Comparison of ENCODE assay signal across 8 mouse cellular contexts in genomic region chr7:4995268-4996002, GRCm38 (mm10). TPM values are rescaled to one million over a fixed set of nuclear protein-coding genes. Genes with fewer than 3 reads are reported as not detected.
A peak's percentile ranks its signal among the peaks of the same experiment; 100 is the strongest.
DNase-seq lines count a peak whose midpoint lies in the region; ATAC-seq and TF ChIP-seq lines count a peak whose summit lies in the region.

No protein-coding gene starts in this region.

- H3K27ac ChIP-seq in spleen, adult 2 months (ENCODE audit: insufficient read depth, low read length): no peak overlapping the region
- H3K27ac ChIP-seq in forebrain, embryonic 14.5 days (ENCODE audit: low read depth, low read length): peak overlapping the region; percentile 56; the same call in 1 of the 2 replicates
- no peak overlapping the region for H3K27ac ChIP-seq in limb, embryonic 14.5 days (replicated peaks; ENCODE audit: low read depth, low read length)
- H3K27ac ChIP-seq in stomach, embryonic 15.5 days: peak overlapping the region; percentile 78

- TF ChIP-seq POLR2A in spleen, adult 2 months (IDR thresholded peaks at IDR 0.05; ENCODE audit: low read depth, low read length): no peak
- no peak for TF ChIP-seq POLR2A in limb, embryonic 14.5 days (IDR thresholded peaks at IDR 0.05; ENCODE audit: borderline replicate concordance, extremely low read depth, insufficient read depth, insufficient read length)

- H3K27me3 ChIP-seq in spleen, adult 2 months (ENCODE audit: control insufficient read depth, insufficient read depth, low read length): no peaks in the 10 kb centered on the region
- H3K27me3 ChIP-seq in forebrain, embryonic 14.5 days (replicated peaks; ENCODE audit: control insufficient read depth, insufficient read depth, low read length): no peaks in the 10 kb centered on the region
- peaks cover 16% of the 10 kb centered on the region for H3K27me3 ChIP-seq in limb, embryonic 14.5 days (ENCODE audit: control insufficient read depth, insufficient read depth, low read length)
- no peaks in the 10 kb centered on the region for H3K27me3 ChIP-seq in stomach, embryonic 15.5 days (replicated peaks)

- intact Hi-C loops in gastrocnemius, postnatal 36 days (cut with DNase I): no loop called here

- peak overlapping the region; percentile 69 for H3K4me2 ChIP-seq in forebrain, embryonic 14.5 days (ENCODE audit: low read length)
- H3K4me2 ChIP-seq in limb, embryonic 14.5 days (replicated peaks; ENCODE audit: low read depth, low read length, severe bottlenecking): peak overlapping the region; percentile 81
- H3K4me2 ChIP-seq in stomach, embryonic 15.5 days: peak overlapping the region; percentile 69

- ATAC-seq in forebrain, embryonic 14.5 days: peak; percentile 21
- ATAC-seq in limb, embryonic 14.5 days (ENCODE audit: low FRiP score, low read depth): peak; percentile 66
- ATAC-seq in stomach, embryonic 15.5 days (ENCODE audit: insufficient read depth, low FRiP score, low read depth): no peak; the same call in 1 of the 2 replicates

- DNase-seq in spleen, adult 2 months (ENCODE audit: low read depth in 1 of 2, low spot score in 2 of 2): no peak
- no peak for DNase-seq in spleen, postnatal 36 days (ENCODE audit: low spot score in 2 of 2)
- no peak for DNase-seq in forebrain, embryonic 14.5 days (ENCODE audit: low spot score)
- no peak for DNase-seq in limb, embryonic 14.5 days (ENCODE audit: low spot score)
- no peak for DNase-seq in gastrocnemius, postnatal 36 days
- DNase-seq in left cerebral cortex, adult 9 months (ENCODE audit: low spot score in 2 of 2): no peak
- DNase-seq in thymus, postnatal 25 days: no peak

- H3K4me3 ChIP-seq in spleen, adult 2 months (ENCODE audit: extremely low read depth, insufficient read depth, insufficient read length): peak overlapping the region; percentile 78
- H3K4me3 ChIP-seq in forebrain, embryonic 14.5 days (ENCODE audit: low read depth, low read length): peak overlapping the region; percentile 80
- H3K4me3 ChIP-seq in limb, embryonic 14.5 days (replicated peaks; ENCODE audit: low read length): peak overlapping the region; percentile 55
- peak overlapping the region; percentile 72 for H3K4me3 ChIP-seq in stomach, embryonic 15.5 days (replicated peaks)

- H3K4me1 ChIP-seq in spleen, adult 2 months (ENCODE audit: control insufficient read depth, insufficient read depth, insufficient read length): peaks cover 9% of the 10 kb centered on the region; the same call in 1 of the 2 replicates
- peaks cover 10% of the 10 kb centered on the region for H3K4me1 ChIP-seq in forebrain, embryonic 14.5 days (ENCODE audit: control insufficient read depth, insufficient read depth, low read length)
- peaks cover 17% of the 10 kb centered on the region for H3K4me1 ChIP-seq in limb, embryonic 14.5 days (ENCODE audit: control insufficient read depth, insufficient read depth, low read length)
- peaks cover 19% of the 10 kb centered on the region for H3K4me1 ChIP-seq in stomach, embryonic 15.5 days

- WGBS in spleen, adult 2 months: 13% methylated on average over 19 of the region's 19 CpGs
- 6% methylated on average over 18 of the region's 19 CpGs for WGBS in forebrain, embryonic 14.5 days
- 7% methylated on average over 19 of the region's 19 CpGs for WGBS in limb, embryonic 14.5 days
- 7% methylated on average over 19 of the region's 19 CpGs for WGBS in stomach, embryonic 15.5 days

- peak overlapping the region; percentile 93 for H3K9ac ChIP-seq in forebrain, embryonic 14.5 days (ENCODE audit: low read length)
- peak overlapping the region; percentile 72 for H3K9ac ChIP-seq in limb, embryonic 14.5 days (ENCODE audit: low read depth, low read length, severe bottlenecking)
- peak overlapping the region; percentile 81 for H3K9ac ChIP-seq in stomach, embryonic 15.5 days

- peaks cover 7% of the 10 kb centered on the region for H3K36me3 ChIP-seq in spleen, adult 2 months (ENCODE audit: control insufficient read depth, insufficient read depth, low read length)
- peaks cover 31% of the 10 kb centered on the region for H3K36me3 ChIP-seq in forebrain, embryonic 14.5 days (ENCODE audit: control insufficient read depth, insufficient read depth, low read length)
- peaks cover 24% of the 10 kb centered on the region for H3K36me3 ChIP-seq in limb, embryonic 14.5 days (ENCODE audit: control insufficient read depth, insufficient read depth, low read length)
- peaks cover 20% of the 10 kb centered on the region for H3K36me3 ChIP-seq in stomach, embryonic 15.5 days

- no peak for TF ChIP-seq CTCF in spleen, adult 2 months (IDR thresholded peaks at IDR 0.05; ENCODE audit: extremely low read depth, insufficient read depth, insufficient read length, insufficient replicate concordance)

- H3K9me3 ChIP-seq in forebrain, embryonic 14.5 days (replicated peaks; ENCODE audit: control insufficient read depth, low read length): no peaks in the 10 kb centered on the region
- 0 out of 2 replicates have a peak, but pooled peaks cover 3% of the 10 kb centered on the region for H3K9me3 ChIP-seq in limb, embryonic 14.5 days (ENCODE audit: control insufficient read depth, low read length)
- no peaks in the 10 kb centered on the region for H3K9me3 ChIP-seq in stomach, embryonic 15.5 days

RNA-seq across cellular contexts. Expression of gene Zfp579, which starts 0.5 kb away (rescaled TPM):
- 30.2 and 39.9 TPM in 2 replicates for polyA plus RNA-seq in spleen, adult 2 months (2012; rRNA removed)
- 37.9 and 52.9 TPM in 2 replicates for polyA plus RNA-seq in forebrain, embryonic 14.5 days (2014; fragmentation: Nextera tagmentation; extraction: Ambion mirVana)
- polyA plus RNA-seq in limb, embryonic 14.5 days (2012; rRNA removed): 97.6 and 196 TPM in 2 replicates
- 30.3 and 39.0 TPM in 2 replicates for polyA plus RNA-seq in limb, embryonic 14.5 days (2014; fragmentation: Nextera tagmentation; extraction: Ambion mirVana)
- 32.2 and 34.1 TPM in 2 replicates for polyA plus RNA-seq in stomach, embryonic 15.5 days (2015; fragmentation: Nextera tagmentation; extraction: Ambion mirVana)
- total RNA-seq in gastrocnemius, postnatal 36 days (2021): 1 to 10 TPM; 7.8 to 9.5 TPM

RNA-seq across cellular contexts. Expression of gene Zfp524, which starts 18.8 kb away (rescaled TPM):
- 24.2 and 32.0 TPM in 2 replicates for polyA plus RNA-seq in spleen, adult 2 months (2012; rRNA removed)
- polyA plus RNA-seq in forebrain, embryonic 14.5 days (2014; fragmentation: Nextera tagmentation; extraction: Ambion mirVana): 11.3 and 13.5 TPM in 2 replicates
- polyA plus RNA-seq in limb, embryonic 14.5 days (2012; rRNA removed): 17.0 and 20.9 TPM in 2 replicates
- polyA plus RNA-seq in limb, embryonic 14.5 days (2014; fragmentation: Nextera tagmentation; extraction: Ambion mirVana): 12.1 and 16.7 TPM in 2 replicates
- 16.0 and 16.4 TPM in 2 replicates for polyA plus RNA-seq in stomach, embryonic 15.5 days (2015; fragmentation: Nextera tagmentation; extraction: Ambion mirVana)
- total RNA-seq in gastrocnemius, postnatal 36 days (2021): 1 to 10 TPM; 6.9 TPM

RNA-seq across cellular contexts. Expression of gene Fiz1, which starts 19.1 kb away (rescaled TPM):
- polyA plus RNA-seq in spleen, adult 2 months (2012; rRNA removed): 26.8 and 33.2 TPM in 2 replicates
- polyA plus RNA-seq in forebrain, embryonic 14.5 days (2014; fragmentation: Nextera tagmentation; extraction: Ambion mirVana): 34.3 and 42.8 TPM in 2 replicates
- polyA plus RNA-seq in limb, embryonic 14.5 days (2012; rRNA removed): 42.4 and 50.8 TPM in 2 replicates
- polyA plus RNA-seq in limb, embryonic 14.5 days (2014; fragmentation: Nextera tagmentation; extraction: Ambion mirVana): 37.5 and 42.0 TPM in 2 replicates
- 40.6 and 43.0 TPM in 2 replicates for polyA plus RNA-seq in stomach, embryonic 15.5 days (2015; fragmentation: Nextera tagmentation; extraction: Ambion mirVana)
- 10 to 100 TPM; 20.7 to 22.7 TPM for total RNA-seq in gastrocnemius, postnatal 36 days (2021)

RNA-seq across cellular contexts. Expression of gene Gm44973, which starts 19.9 kb away (rescaled TPM):
- polyA plus RNA-seq in spleen, adult 2 months (2012; rRNA removed): 0.12 TPM in 1 of 2 replicates, not detected in the other
- 0.59 and 1.9 TPM in 2 replicates for polyA plus RNA-seq in forebrain, embryonic 14.5 days (2014; fragmentation: Nextera tagmentation; extraction: Ambion mirVana)
- not detected in 2 replicates for polyA plus RNA-seq in limb, embryonic 14.5 days (2012; rRNA removed)
- 0.57 and 1.9 TPM in 2 replicates for polyA plus RNA-seq in limb, embryonic 14.5 days (2014; fragmentation: Nextera tagmentation; extraction: Ambion mirVana)
- 1.5 and 2.0 TPM in 2 replicates for polyA plus RNA-seq in stomach, embryonic 15.5 days (2015; fragmentation: Nextera tagmentation; extraction: Ambion mirVana)
- not detected for total RNA-seq in gastrocnemius, postnatal 36 days (2021)

RNA-seq across cellular contexts. Expression of gene Sbk3, which starts 24.5 kb away (rescaled TPM):
- polyA plus RNA-seq in spleen, adult 2 months (2012; rRNA removed): 0.05 and 0.06 TPM in 2 replicates
- polyA plus RNA-seq in forebrain, embryonic 14.5 days (2014; fragmentation: Nextera tagmentation; extraction: Ambion mirVana): 0.39 and 0.42 TPM in 2 replicates
- polyA plus RNA-seq in limb, embryonic 14.5 days (2012; rRNA removed): 0.15 and 0.28 TPM in 2 replicates
- polyA plus RNA-seq in limb, embryonic 14.5 days (2014; fragmentation: Nextera tagmentation; extraction: Ambion mirVana): 0.06 and 0.12 TPM in 2 replicates
- not detected in 2 replicates for polyA plus RNA-seq in stomach, embryonic 15.5 days (2015; fragmentation: Nextera tagmentation; extraction: Ambion mirVana)
- 1 to 10 TPM; 1.6 to 1.7 TPM for total RNA-seq in gastrocnemius, postnatal 36 days (2021)

Comparison
In these comparisons a context has a peak if more than half of its experiments do, and no peak if none do; other contexts are left out.
1. H3K27ac ChIP-seq: peak in forebrain, embryonic 14.5 days (single experiment) and stomach, embryonic 15.5 days (single experiment); none in spleen, adult 2 months (single experiment) and limb, embryonic 14.5 days (single experiment).
2. Peak in every context shown above with its lines, with median percentiles within 50 percentile points of each other: H3K4me3 ChIP-seq, H3K4me2 ChIP-seq and H3K9ac ChIP-seq.